ENCODE assay signal across 19 mouse cellular contexts in the genomic region with DNA sequence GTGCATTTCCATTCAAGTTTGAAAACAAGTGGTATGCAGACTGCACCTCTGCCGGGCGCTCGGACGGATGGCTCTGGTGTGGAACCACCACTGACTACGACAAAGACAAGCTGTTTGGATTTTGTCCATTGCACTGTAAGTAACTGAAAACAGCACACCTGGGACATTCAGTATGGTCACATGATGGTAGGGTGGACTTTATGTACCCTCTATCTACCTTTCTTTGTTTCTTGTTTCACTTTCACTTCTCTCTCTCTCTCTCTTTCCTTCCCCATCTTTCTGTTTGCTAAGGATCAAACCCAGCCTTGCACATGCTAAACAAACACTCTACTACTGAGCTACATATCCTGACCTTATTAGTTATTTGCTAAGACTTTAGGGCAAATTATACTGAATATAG. TPM values are rescaled to one million over a fixed set of nuclear protein-coding genes. Genes with fewer than 3 reads are reported as not detected.
DNase-seq lines count a peak whose midpoint lies in the region; ATAC-seq and TF ChIP-seq lines count a peak whose summit lies in the region.
"Had no signal": no experiment of that assay in that cellular context is flagged by ENCODE, and none has a peak within 500 bp of the region (broad histone marks: within the 10 kb centered on the region; RNA-seq: fewer than 3 reads in every experiment).

No protein-coding gene starts in this region.

- H3K9me3 ChIP-seq in intestine, postnatal 0 days (ENCODE audit: control insufficient read depth), result no peaks in the 10 kb centered on the region
- no peaks in the 10 kb centered on the region for H3K9me3 ChIP-seq in hindbrain, embryonic 14.5 days (ENCODE audit: control insufficient read depth, low read length)
- H3K9me3 ChIP-seq: forebrain, embryonic 13.5 days; limb, embryonic 13.5 days; neural tube, embryonic 13.5 days had no signal

- no peak overlapping the region for H3K27ac ChIP-seq in intestine, postnatal 0 days (ENCODE audit: low read depth, low read length)
- H3K27ac ChIP-seq in hindbrain, embryonic 14.5 days, result no peak overlapping the region
- H3K27ac ChIP-seq: forebrain, embryonic 13.5 days; hindbrain, postnatal 0 days; kidney, postnatal 0 days; limb, embryonic 13.5 days; neural tube, embryonic 13.5 days had no signal

- WGBS in intestine, postnatal 0 days, result 77% methylated on average over 5 of the region's 5 CpGs
- WGBS in hindbrain, embryonic 14.5 days, result 91% methylated on average over 5 of the region's 5 CpGs

- DNase-seq in CD4-positive, CD25-positive, alpha-beta regulatory T cell, adult 2 months (ENCODE audit: low read depth, low spot score), result peak; percentile 5
- DNase-seq in MEL-GATA-1-ER (ENCODE audit: extremely low read depth, low read depth), result peak; percentile 26
- peak; percentile 55 for DNase-seq in splenic B cell, adult 2 months (ENCODE audit: low read depth, low spot score)
- no peak for DNase-seq in frontal cortex, postnatal 36 days (ENCODE audit: low spot score in 2 of 2)
- no peak for DNase-seq in hindbrain, embryonic 14.5 days (ENCODE audit: low spot score)
- DNase-seq in heart, postnatal 25 days (ENCODE audit: low spot score), result no peak
- DNase-seq: adrenal gland, postnatal 25 days; cerebellum, adult 9-10 months; gastrocnemius, postnatal 10 days; heart, postnatal 14 days; lung, adult 2 months; thymus, postnatal 4 days had no signal

- H3K9ac ChIP-seq in intestine, postnatal 0 days (ENCODE audit: low read depth, low read length), result no peak overlapping the region
- H3K9ac ChIP-seq in hindbrain, embryonic 14.5 days, result no peak overlapping the region
- H3K9ac ChIP-seq: forebrain, embryonic 13.5 days; limb, embryonic 13.5 days; neural tube, embryonic 13.5 days had no signal

- peak overlapping the region; percentile 30; the same call in 1 of the 2 replicates for H3K4me2 ChIP-seq in intestine, postnatal 0 days (replicated peaks; ENCODE audit: low read depth)
- H3K4me2 ChIP-seq in hindbrain, embryonic 14.5 days (replicated peaks), result no peak overlapping the region
- H3K4me2 ChIP-seq: forebrain, embryonic 13.5 days; limb, embryonic 13.5 days; neural tube, embryonic 13.5 days had no signal

- intact Hi-C loops in heart, postnatal 25 days (cut with DNase I), result no loop called here

- H3K27me3 ChIP-seq in intestine, postnatal 0 days (replicated peaks; ENCODE audit: control insufficient read depth, insufficient read depth, low read length), result no peaks in the 10 kb centered on the region
- H3K27me3 ChIP-seq in splenic B cell, adult 2 months (ENCODE audit: control insufficient read depth, insufficient read depth, low read length, poor library complexity, severe bottlenecking), result no peaks in the 10 kb centered on the region
- no peaks in the 10 kb centered on the region for H3K27me3 ChIP-seq in hindbrain, embryonic 14.5 days (ENCODE audit: control insufficient read depth, insufficient read depth, low read length)
- H3K27me3 ChIP-seq: forebrain, embryonic 13.5 days; limb, embryonic 13.5 days; neural tube, embryonic 13.5 days had no signal

- no peak overlapping the region for H3K4me3 ChIP-seq in intestine, postnatal 0 days (ENCODE audit: low read depth, low read length)
- no peak overlapping the region for H3K4me3 ChIP-seq in hindbrain, embryonic 14.5 days (replicated peaks; ENCODE audit: low read length)
- H3K4me3 ChIP-seq: forebrain, embryonic 13.5 days; limb, embryonic 13.5 days; neural tube, embryonic 13.5 days had no signal

- no peaks in the 10 kb centered on the region for H3K36me3 ChIP-seq in intestine, postnatal 0 days (ENCODE audit: control insufficient read depth, insufficient read depth)
- no peaks in the 10 kb centered on the region for H3K36me3 ChIP-seq in splenic B cell, adult 2 months (ENCODE audit: control insufficient read depth, insufficient read depth, low read length, poor library complexity, severe bottlenecking)
- no peaks in the 10 kb centered on the region for H3K36me3 ChIP-seq in hindbrain, embryonic 14.5 days (replicated peaks; ENCODE audit: control insufficient read depth, insufficient read depth)
- H3K36me3 ChIP-seq: limb, embryonic 13.5 days; neural tube, embryonic 13.5 days had no signal

- TF ChIP-seq CTCF in intestine, postnatal 0 days (IDR thresholded peaks at IDR 0.05; ENCODE audit: low read depth), result no peak

- H3K4me1 ChIP-seq in intestine, postnatal 0 days (replicated peaks; ENCODE audit: control insufficient read depth, insufficient read depth, low read length), result no peaks in the 10 kb centered on the region
- no peaks in the 10 kb centered on the region for H3K4me1 ChIP-seq in hindbrain, embryonic 14.5 days (replicated peaks; ENCODE audit: control insufficient read depth, insufficient read depth, low read length)
- H3K4me1 ChIP-seq: forebrain, embryonic 13.5 days; limb, embryonic 13.5 days; neural tube, embryonic 13.5 days had no signal

- ATAC-seq in intestine, postnatal 0 days, result peak; percentile 66
- no peak for ATAC-seq in hindbrain, embryonic 14.5 days (ENCODE audit: low FRiP score)
- ATAC-seq: forebrain, embryonic 13.5 days; hindbrain, postnatal 0 days; midbrain, embryonic 16.5 days had no signal

RNA-seq across cellular contexts. Expression of a gene that starts 15.0 kb away (rescaled TPM):
- polyA plus RNA-seq in intestine, postnatal 0 days (2015; fragmentation: Nextera tagmentation; extraction: Ambion mirVana), result 3.1 and 3.8 TPM in 2 replicates
- 6.2 and 7.0 TPM in 2 replicates for polyA plus RNA-seq in hindbrain, embryonic 14.5 days (2014; fragmentation: Nextera tagmentation; extraction: Ambion mirVana)
- 10 to 100 TPM; 17.5 to 20.0 TPM for total RNA-seq in heart, postnatal 25 days (2021)

Comparison
In these comparisons a context has a peak if more than half of its experiments do, and no peak if none do; other contexts are left out.
1. DNase-seq: peak in CD4-positive, CD25-positive, alpha-beta regulatory T cell, adult 2 months (single experiment), MEL-GATA-1-ER (single experiment) and splenic B cell, adult 2 months (single experiment); none in frontal cortex, postnatal 36 days (0 of 2), hindbrain, embryonic 14.5 days (single experiment) and heart, postnatal 25 days (single experiment).